Mouse (Mus musculus) ES-E14 (cell line): ENCODE results near the gene Vnn1. TPM values are rescaled to one million over a fixed set of nuclear protein-coding genes. Genes with fewer than 3 reads are reported as not detected.

Source experiments
- DNase-seq: peaks from one replicate; pipeline ENCODE4 v3.0.0-alpha.2; 2013; ENCODE audit warnings: low read depth, low spot score
- H3K27ac ChIP-seq: 2 replicates; pipeline ENCODE4 v1.5.1; 2012; ENCODE audit warnings: low read depth, mild to moderate bottlenecking, low read length, moderate library complexity, mixed read lengths; ENCODE audit not compliant: poor library complexity, insufficient read depth, severe bottlenecking
- H3K36me3 ChIP-seq: 2 replicates; pipeline ENCODE4 v1.6.1; 2012; ENCODE audit warnings: mild to moderate bottlenecking, low read length, moderate library complexity, mixed read lengths; ENCODE audit not compliant: control insufficient read depth, poor library complexity, insufficient read depth, severe bottlenecking
- H3K4me1 ChIP-seq, 2 experiments: fragments of 150-350 bp in 1 of 2; sonication (generic) in 1 of 2; 2 replicates each; pipeline ENCODE4 v1.6.1; 2012; ENCODE audit warnings: low read length in 2 of 2, mild to moderate bottlenecking in 1 of 2, mixed read lengths in 1 of 2; ENCODE audit not compliant: control insufficient read depth in 2 of 2, insufficient read depth in 2 of 2, poor library complexity in 1 of 2
- H3K4me3 ChIP-seq, 2 experiments: fragments of 150-350 bp in 1 of 2; sonication (generic) in 1 of 2; 2 replicates each; pipeline ENCODE4 v1.5.1; 2012; ENCODE audit warnings: low read length in 2 of 2, low read depth in 1 of 2, mild to moderate bottlenecking in 1 of 2, mixed read lengths in 1 of 2; ENCODE audit not compliant: insufficient read depth in 1 of 2, poor library complexity in 1 of 2, severe bottlenecking in 1 of 2
- H3K9ac ChIP-seq: 2 replicates; pipeline ENCODE4 v1.6.1; 2012; ENCODE audit warnings: low read depth, mild to moderate bottlenecking, low read length, mixed read lengths; ENCODE audit not compliant: poor library complexity, insufficient read depth, severe bottlenecking
- H3K9me3 ChIP-seq: fragments of 150-350 bp; sonication (generic); 2 replicates; pipeline ENCODE4 v1.6.1; 2012; ENCODE audit warnings: low read depth, mild to moderate bottlenecking, low read length; ENCODE audit not compliant: control insufficient read depth, insufficient read depth
- CHD2 ChIP-seq: IDR thresholded peaks from 2 replicates; pipeline ENCODE4 v1.6.1; 2014; ENCODE audit warnings: mild to moderate bottlenecking, low read depth, low read length, inconsistent platforms
- HCFC1 ChIP-seq: IDR thresholded peaks from 2 replicates; pipeline ENCODE4 v1.6.1; 2012; ENCODE audit warnings: low read length, inconsistent platforms, borderline replicate concordance; ENCODE audit not compliant: insufficient read depth
- MAFK ChIP-seq: IDR thresholded peaks from 2 replicates; pipeline ENCODE4 v1.6.1; 2014; ENCODE audit warnings: mild to moderate bottlenecking, low read depth, low read length, inconsistent platforms; ENCODE audit not compliant: insufficient read depth
- ZC3H11A ChIP-seq: IDR thresholded peaks from 2 replicates; pipeline ENCODE4 v1.6.1; 2012; ENCODE audit warnings: low read depth, mild to moderate bottlenecking, inconsistent platforms, low read length, borderline replicate concordance
- ZNF384 ChIP-seq: IDR thresholded peaks from 2 replicates; pipeline ENCODE4 v1.6.1; 2012; ENCODE audit warnings: low read depth, low read length, inconsistent platforms
- in situ Hi-C, 2 experiments: fragments of 600-800 bp; cut with MboI; formaldehyde crosslinking; loops; one replicate each; pipeline ENCODE4 v1.15.1; 2025; ENCODE audit warnings: low sequenced_read_pairs in 2 of 2, inconsistent platforms in 1 of 2; ENCODE audit not compliant: unreplicated experiment in 2 of 2
- total RNA-seq: library from RNA; depleted of rRNA; stranded (reverse); fragments of 300-350 nt; gene quantifications from 2 replicates; pipeline ENCODE4 v1.2.3, GENCODE M21; 2012; rRNA removed

The Vnn1 gene
- 2.0 and 4.1 TPM in 2 replicates for total RNA-seq

DNA sequence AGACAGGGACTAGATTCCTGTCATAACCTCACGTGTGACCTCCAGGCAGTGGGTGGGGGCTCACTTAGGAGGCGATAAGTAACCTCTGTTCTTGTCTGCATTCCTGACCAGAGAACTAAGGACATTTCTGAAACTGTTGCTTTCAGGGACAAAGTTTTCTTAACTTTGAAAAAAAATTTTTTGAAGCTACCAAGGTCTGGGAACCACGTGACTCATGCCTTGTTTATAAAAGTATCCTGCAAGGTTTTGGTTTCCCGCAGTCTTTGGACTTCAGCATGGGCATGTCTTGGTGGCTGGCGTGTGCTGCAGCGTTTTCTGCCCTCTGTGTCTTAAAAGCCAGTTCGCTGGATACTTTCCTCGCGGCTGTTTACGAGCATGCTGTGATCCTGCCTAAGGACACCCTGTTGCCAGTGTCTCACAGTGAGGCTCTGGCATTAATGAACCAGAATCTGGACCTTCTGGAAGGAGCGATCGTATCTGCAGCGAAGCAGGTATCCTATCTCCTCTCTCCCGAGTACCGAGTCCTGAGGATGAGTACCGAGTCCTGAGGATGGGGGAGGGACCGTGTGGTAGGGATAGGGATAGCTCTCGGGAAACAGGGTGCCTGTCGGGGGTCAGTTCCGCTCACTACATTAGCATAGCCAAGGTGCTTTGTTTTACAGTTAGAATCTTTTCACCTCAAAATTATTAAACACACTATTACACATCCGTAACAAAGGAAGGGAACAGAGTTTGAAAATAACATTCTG lies at the start of gene Vnn1:
Vnn1 (plus strand) TSS at position 88 of the 749 bp plus-strand sequence.
- TF ChIP-seq ZNF384: no peak
- TF ChIP-seq MAFK: no peak
- no peak for TF ChIP-seq CHD2
- no peak for TF ChIP-seq ZC3H11A
- TF ChIP-seq HCFC1: no peak
- DNase-seq: peak; percentile 11
- in situ Hi-C loops: no loop called here
- Histone ChIP-seq H3K4me3 (no peak within 1 kb of the TSS), H3K9me3 (no peaks in the 10 kb centered on the region), H3K27ac (no peak within 1 kb of the TSS), H3K9ac (no peak within 1 kb of the TSS), H3K4me1 (no peaks in the 10 kb centered on the region; a peak in 1 of 4 replicates), H3K36me3 (no peaks in the 10 kb centered on the region)

DNA sequence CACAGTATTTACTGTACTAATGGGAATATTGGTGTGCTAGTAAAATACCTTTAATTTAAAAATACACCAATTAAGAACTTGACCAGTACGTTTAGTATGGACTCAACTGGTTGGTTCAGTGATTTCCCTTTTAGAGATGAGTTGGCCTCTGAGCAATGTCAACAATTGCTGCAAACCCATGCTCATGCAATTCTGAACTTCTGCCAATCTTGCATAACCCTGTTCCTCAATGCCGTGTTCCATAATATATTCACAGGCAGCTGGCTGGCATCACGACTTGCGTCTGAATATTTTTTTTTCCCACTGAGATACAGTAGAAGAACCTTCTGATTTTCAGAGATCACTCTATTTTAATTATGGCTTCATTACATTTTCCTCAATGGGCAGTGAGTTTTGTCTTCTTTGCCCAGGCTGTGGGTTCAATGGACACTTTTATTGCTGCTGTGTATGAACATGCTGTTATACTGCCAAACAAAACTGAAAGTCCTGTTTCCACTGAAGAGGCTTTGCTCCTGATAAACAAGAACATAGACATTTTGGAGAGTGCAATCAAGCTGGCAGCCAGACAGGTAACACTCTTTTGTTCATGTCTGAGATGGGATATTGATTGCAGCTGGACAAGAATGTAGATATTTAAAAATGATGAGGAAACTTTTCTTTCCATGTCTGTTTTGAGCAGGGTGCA lies 43.1 kb upstream of the Vnn1 start, which contains the start of gene Vnn3:
Vnn3 (plus strand) TSS at position 235 of the 685 bp plus-strand sequence.
- no peaks in the 10 kb centered on the region for H3K4me1 ChIP-seq
- no peaks in the 10 kb centered on the region for H3K36me3 ChIP-seq
- in situ Hi-C loops: no loop called here
- no peak for DNase-seq
- no peak within 1 kb of the TSS for H3K4me3 ChIP-seq
- no peak within 1 kb of the TSS for H3K27ac ChIP-seq
- H3K9ac ChIP-seq: no peak within 1 kb of the TSS
- 0 out of 2 replicates have a peak, but pooled peaks cover 2% of the 10 kb centered on the region for H3K9me3 ChIP-seq
- TF ChIP-seq ZNF384: no peak
- no peak for TF ChIP-seq CHD2
- TF ChIP-seq HCFC1: no peak
- no peak for TF ChIP-seq MAFK
- TF ChIP-seq ZC3H11A: no peak

DNA sequence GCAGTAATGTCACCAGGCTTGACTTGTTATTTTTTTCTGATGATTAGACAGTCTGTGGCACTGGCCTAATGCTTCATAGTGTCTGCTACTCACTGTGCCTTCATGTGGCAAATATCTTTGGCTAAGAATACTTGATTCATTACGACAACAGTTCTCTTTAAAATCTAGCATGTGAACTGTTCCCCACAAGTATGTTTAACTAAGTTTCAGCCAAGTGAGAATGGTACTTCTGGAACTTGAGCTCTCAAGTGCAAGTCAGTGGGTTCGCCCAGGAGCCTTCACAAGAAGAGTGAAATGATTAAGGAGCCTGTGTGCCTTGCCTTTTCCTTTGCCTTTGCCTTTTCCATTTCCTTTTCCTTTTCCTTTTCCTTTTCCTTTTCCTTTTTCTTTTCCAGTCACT lies 42.4 kb upstream of the Vnn1 start:
- TF ChIP-seq MAFK (no peak), ZNF384 (no peak), CHD2 (no peak)
- no peak for DNase-seq
- no peak overlapping the region for H3K4me3 ChIP-seq
- H3K4me1 ChIP-seq: no peaks in the 10 kb centered on the region
- 0 out of 2 replicates have a peak, but pooled peaks cover 2% of the 10 kb centered on the region for H3K9me3 ChIP-seq
- in situ Hi-C loops: no loop called here
- H3K9ac ChIP-seq: no peak overlapping the region
- no peak overlapping the region for H3K27ac ChIP-seq
- no peaks in the 10 kb centered on the region for H3K36me3 ChIP-seq

DNA sequence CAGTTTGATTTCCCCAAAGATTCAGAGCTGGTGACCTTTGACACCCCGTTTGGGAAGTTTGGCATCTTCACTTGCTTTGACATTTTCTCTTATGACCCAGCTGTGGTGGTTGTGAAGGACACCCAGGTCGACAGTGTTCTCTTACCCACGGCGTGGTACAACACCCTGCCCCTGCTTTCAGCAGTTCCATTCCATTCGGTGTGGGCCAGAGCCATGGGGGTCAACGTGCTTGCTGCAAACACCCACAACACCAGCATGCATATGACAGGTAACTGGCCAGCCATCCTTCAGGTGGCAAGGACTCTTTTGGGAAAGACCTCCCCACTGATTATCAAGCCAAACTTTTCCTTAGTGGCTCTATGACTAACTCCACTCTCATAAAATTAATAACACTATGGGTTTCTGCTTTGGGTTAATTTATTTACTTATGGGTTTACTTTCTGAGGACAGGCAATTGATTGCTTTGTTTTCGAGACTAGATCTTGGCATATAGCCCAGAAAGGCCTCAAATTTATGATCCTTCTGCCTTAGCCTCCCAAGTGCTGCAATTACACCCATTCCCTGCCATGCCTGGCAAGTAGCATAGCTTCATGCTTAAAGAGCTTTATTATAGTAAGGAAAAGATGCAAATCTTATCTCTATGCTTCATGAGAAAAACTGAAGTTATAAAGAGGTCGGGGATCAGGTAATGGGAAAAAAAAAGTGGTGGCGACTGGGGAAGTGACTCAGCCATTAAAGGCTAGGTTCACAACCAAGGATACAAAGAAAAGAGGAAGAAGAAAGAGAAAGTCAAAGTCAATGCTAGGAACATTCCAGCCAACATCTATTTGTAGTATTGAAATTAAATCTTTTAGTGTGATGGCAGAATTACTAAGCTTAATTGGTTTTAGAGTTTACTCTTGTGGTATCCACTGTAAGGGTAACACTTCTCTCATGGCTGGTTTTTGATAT lies 29.9 kb upstream of the Vnn1 start:
- in situ Hi-C loops: no loop called here
- no peak for DNase-seq
- H3K9ac ChIP-seq: no peak overlapping the region
- TF ChIP-seq HCFC1: no peak
- no peak for TF ChIP-seq ZNF384
- no peak for TF ChIP-seq ZC3H11A
- TF ChIP-seq CHD2: no peak
- TF ChIP-seq MAFK: no peak
- no peaks in the 10 kb centered on the region for H3K36me3 ChIP-seq
- H3K4me3 ChIP-seq: no peak overlapping the region
- H3K4me1 ChIP-seq: no peaks in the 10 kb centered on the region
- H3K27ac ChIP-seq: no peak overlapping the region
- peaks cover 15% of the 10 kb centered on the region; the same call in 1 of the 2 replicates for H3K9me3 ChIP-seq
